Mouse (Mus musculus) midbrain, postnatal 0 days (tissue): ENCODE data around the gene Dip2b. TPM values are rescaled to one million over a fixed set of nuclear protein-coding genes. Genes with fewer than 3 reads are reported as not detected.

Source experiments
- ATAC-seq: fragments of 200-750 bp; cut with Nextera tagmentation; 2 replicates; pipeline ENCODE4 v1.8.0; 2017; ENCODE audit warnings: moderate number of reproducible peaks, mild to moderate bottlenecking, moderate TSS enrichment, moderate library complexity; ENCODE audit not compliant: low FRiP score
- DNase-seq: peaks from one replicate; pipeline ENCODE4 v3.0.0-alpha.2; 2015; ENCODE audit warnings: low spot score
- H3K27ac ChIP-seq: fragments of 300-500 bp; sonication (generic); 2 replicates; pipeline ENCODE4 v1.5.1; 2014; ENCODE audit warnings: low read depth, mild to moderate bottlenecking, low read length, mixed read lengths
- H3K27me3 ChIP-seq: fragments of 300-500 bp; sonication (generic); 2 replicates; pipeline ENCODE4 v1.6.1; 2014; ENCODE audit warnings: low read length, control low read depth, mixed read lengths; ENCODE audit not compliant: insufficient read depth
- H3K36me3 ChIP-seq: fragments of 300-500 bp; sonication (generic); 2 replicates; pipeline ENCODE4 v1.6.1; 2014; ENCODE audit warnings: low read length, control low read depth, mixed read lengths; ENCODE audit not compliant: insufficient read depth
- H3K4me1 ChIP-seq: fragments of 300-500 bp; sonication (generic); 2 replicates; pipeline ENCODE4 v1.6.1; 2014; ENCODE audit warnings: mild to moderate bottlenecking, control low read depth, antibody characterized with exemption, low read length, mixed read lengths; ENCODE audit not compliant: insufficient read depth
- H3K4me2 ChIP-seq: fragments of 300-500 bp; sonication (generic); 2 replicates; pipeline ENCODE4 v1.6.1; 2014; ENCODE audit warnings: low read depth, mild to moderate bottlenecking, low read length, mixed read lengths; ENCODE audit not compliant: poor library complexity, severe bottlenecking
- H3K4me3 ChIP-seq: fragments of 300-500 bp; sonication (generic); 2 replicates; pipeline ENCODE4 v1.5.1; 2014; ENCODE audit warnings: low read depth, mild to moderate bottlenecking, low read length, moderate library complexity
- H3K9ac ChIP-seq: fragments of 300-500 bp; sonication (generic); replicated peaks from 2 replicates; pipeline ENCODE4 v1.6.1; 2014; ENCODE audit warnings: mild to moderate bottlenecking, low read length, moderate library complexity, mixed read lengths; ENCODE audit not compliant: poor library complexity, severe bottlenecking
- H3K9me3 ChIP-seq: fragments of 300-500 bp; sonication (generic); 2 replicates; pipeline ENCODE4 v1.6.1; 2016; ENCODE audit warnings: low read length, control low read depth
- CTCF ChIP-seq: IDR thresholded peaks from 2 replicates; pipeline ENCODE4 v1.5.1; 2016; ENCODE audit warnings: antibody characterized with exemption, mild to moderate bottlenecking
- WGBS: fragments of 180-500 bp; shearing (Covaris S2); extraction: QIAGEN DNeasy Blood & Tissue Kit; methylation state at CpG from one replicate; pipeline ENCODE4 v1.1.7; 2014; 5-methylcytosine and 5-hydroxymethylcytosine counted together
- polyA plus RNA-seq: library from polyadenylated mRNA; unstranded; fragments of >200 nt; fragmentation: Nextera tagmentation; extraction: Ambion mirVana; gene quantifications from 2 replicates; pipeline ENCODE4 v1.2.1, GENCODE M21; 2015
- total RNA-seq: library from RNA; depleted of rRNA; stranded (reverse); fragments of >200 nt; gene quantifications from 2 replicates; pipeline ENCODE4 v1.2.3, GENCODE M21; 2014

Gene Dip2b
- total and polyA plus RNA-seq, 2 experiments from 2014 or later: 10.5 to 44.8 TPM

DNA sequence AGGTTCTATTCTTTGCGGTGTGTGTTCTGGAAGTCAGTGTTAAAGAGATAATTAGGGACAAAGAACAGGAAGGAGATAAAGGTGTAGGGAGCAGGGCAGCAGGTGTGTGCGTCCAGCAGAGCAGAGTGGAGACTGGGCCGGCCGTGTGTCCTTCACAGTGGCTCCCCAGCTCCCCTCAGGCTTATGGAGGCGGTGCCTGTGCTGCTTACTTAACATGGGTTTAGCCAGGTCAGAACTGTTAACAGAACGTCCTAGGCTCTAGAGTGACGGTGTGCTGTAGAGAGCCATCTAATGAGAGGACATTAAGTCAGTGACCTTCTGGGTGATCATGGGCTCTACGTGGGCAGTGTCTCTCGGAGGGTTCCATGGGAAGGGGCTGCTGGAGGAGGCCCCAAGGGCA lies 73.4 kb downstream of the Dip2b start:
- no peak overlapping the region for H3K27ac ChIP-seq
- H3K9ac ChIP-seq: no peak overlapping the region
- no peak for ATAC-seq
- no peaks in the 10 kb centered on the region for H3K9me3 ChIP-seq
- no peak for TF ChIP-seq CTCF
- no peaks in the 10 kb centered on the region for H3K27me3 ChIP-seq
- H3K4me2 ChIP-seq: no peak overlapping the region
- H3K4me3 ChIP-seq: no peak overlapping the region
- H3K36me3 ChIP-seq: peaks cover 3% of the 10 kb centered on the region; the same call in 1 of the 2 replicates
- no peak for DNase-seq
- WGBS: 77% methylated on average over 9 of the region's 9 CpGs
- no peaks in the 10 kb centered on the region for H3K4me1 ChIP-seq

DNA sequence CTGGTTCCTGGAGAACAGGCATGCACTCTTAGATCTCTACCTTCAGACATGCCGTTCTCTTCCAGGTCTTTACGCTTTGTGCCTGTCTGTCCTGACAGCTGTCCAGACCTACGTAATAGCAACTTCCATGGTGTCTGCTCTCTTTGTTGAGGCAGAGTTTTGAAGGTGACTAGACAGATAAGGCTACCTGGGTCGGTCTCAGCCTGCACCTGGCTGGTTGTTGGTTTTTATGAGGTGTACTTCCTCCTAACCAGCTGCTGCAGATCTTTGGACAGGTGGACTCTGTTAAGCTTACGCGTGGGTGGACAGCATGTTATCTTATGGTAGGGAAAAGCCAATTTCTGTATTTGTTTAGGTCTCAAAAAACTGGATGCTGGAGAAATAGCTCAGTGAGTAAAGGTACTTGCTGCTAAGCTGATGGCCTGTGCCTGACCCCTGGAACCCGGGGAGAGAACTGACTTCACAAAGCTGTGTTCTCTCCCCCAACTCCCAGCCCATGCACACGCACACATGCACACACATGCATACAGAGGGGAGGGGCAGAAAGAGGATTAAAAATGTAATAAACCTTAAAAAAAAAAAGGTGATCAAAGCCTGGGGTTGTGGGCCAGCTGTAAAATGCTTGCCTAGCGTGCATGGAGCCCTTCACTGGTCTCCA lies 74.0 kb downstream of the Dip2b start:
- no peak overlapping the region for H3K4me2 ChIP-seq
- no peak overlapping the region for H3K4me3 ChIP-seq
- H3K27ac ChIP-seq: no peak overlapping the region
- ATAC-seq (no peak), DNase-seq (no peak)
- no peak overlapping the region for H3K9ac ChIP-seq
- no peaks in the 10 kb centered on the region for H3K27me3 ChIP-seq
- no peaks in the 10 kb centered on the region for H3K4me1 ChIP-seq
- 85% methylated on average over 9 of the region's 9 CpGs for WGBS
- TF ChIP-seq CTCF: no peak
- no peaks in the 10 kb centered on the region for H3K9me3 ChIP-seq
- H3K36me3 ChIP-seq: peaks cover 3% of the 10 kb centered on the region; the same call in 1 of the 2 replicates

DNA sequence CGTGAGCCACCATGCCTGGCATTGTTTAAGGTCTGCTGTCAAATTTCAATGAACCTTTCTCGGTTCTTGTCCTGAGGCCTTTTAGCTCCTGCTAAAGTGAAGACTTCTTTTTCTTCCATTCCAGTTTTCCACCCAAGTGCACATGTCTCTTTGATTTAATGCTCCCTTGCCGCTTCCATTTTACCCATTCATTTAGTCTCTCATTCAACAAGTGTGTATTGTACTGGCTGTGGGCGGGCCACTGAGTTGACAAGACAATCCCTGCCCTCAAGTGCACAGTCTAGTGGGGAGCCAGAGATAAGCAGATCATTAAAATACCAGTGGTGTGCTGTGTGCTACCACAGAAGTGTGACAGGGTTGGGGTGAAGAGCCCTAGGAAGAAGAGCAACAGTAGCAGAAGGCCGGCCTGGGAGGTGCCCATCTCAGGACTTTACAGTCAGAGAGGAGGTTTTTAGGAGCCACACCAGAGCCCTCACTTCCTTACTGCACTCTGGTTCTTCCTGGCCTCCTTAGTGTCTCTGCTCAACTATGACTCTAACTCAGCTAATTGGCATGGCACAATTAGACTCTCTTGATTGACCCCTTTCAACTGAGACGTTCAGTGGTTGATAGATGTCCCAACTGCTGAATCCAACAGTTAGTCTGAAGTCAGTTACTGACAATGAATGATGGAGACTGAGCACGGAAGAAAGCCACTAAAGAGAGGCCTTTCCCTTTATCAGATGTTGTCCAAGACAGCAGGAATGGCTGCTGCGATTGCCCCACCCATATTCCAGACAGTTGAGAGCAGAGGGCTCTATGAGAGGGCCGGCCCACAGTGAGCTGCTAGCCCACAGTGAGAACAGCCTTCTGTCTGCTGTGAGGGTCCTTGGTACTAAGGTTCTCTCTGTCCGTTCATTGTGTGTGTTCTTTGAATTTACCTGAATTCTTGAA lies 75.1 kb downstream of the Dip2b start:
- H3K9ac ChIP-seq: no peak overlapping the region
- H3K9me3 ChIP-seq: no peaks in the 10 kb centered on the region
- peaks cover 3% of the 10 kb centered on the region; the same call in 1 of the 2 replicates for H3K36me3 ChIP-seq
- H3K4me1 ChIP-seq: no peaks in the 10 kb centered on the region
- H3K4me2 ChIP-seq: no peak overlapping the region
- no peaks in the 10 kb centered on the region for H3K27me3 ChIP-seq
- H3K4me3 ChIP-seq: no peak overlapping the region
- WGBS: 52% methylated on average over 10 of the region's 10 CpGs
- TF ChIP-seq CTCF: no peak
- ATAC-seq: no peak
- no peak overlapping the region for H3K27ac ChIP-seq
- DNase-seq: no peak

DNA sequence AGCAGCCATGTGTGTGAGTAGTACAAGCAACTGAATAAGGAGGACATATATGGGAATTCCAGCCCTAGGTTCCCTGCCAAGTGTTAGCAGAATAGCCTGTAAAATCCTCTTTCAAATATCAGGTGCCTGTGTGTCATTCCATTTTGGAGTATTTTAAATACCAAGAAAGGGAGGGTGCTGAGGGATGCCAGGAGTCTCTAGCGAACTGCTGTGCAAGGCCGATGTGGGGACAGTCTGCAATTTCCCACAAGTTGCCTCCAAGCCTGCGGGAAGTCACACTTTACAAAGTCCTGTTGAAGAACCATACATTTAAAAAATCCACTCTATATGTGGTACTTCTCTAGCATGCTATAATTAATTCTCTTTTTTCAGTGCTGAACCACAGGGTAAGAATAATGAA lies 77.0 kb downstream of the Dip2b start:
- WGBS: 83% methylated on average over 3 of the region's 3 CpGs
- Histone ChIP-seq H3K9ac (no peak overlapping the region), H3K4me2 (no peak overlapping the region), H3K9me3 (no peaks in the 10 kb centered on the region), H3K36me3 (peaks cover 3% of the 10 kb centered on the region; the same call in 1 of the 2 replicates), H3K4me1 (no peaks in the 10 kb centered on the region), H3K27ac (no peak overlapping the region), H3K27me3 (no peaks in the 10 kb centered on the region), H3K4me3 (no peak overlapping the region)
- TF ChIP-seq CTCF: no peak
- ATAC-seq (no peak), DNase-seq (no peak)

GRCm38 (mm10) chr15:100116325-100116724 lies 77.9 kb downstream of the Dip2b start:
- DNase-seq (no peak), ATAC-seq (no peak)
- no peak overlapping the region for H3K4me3 ChIP-seq
- H3K36me3 ChIP-seq: peaks cover 3% of the 10 kb centered on the region; the same call in 1 of the 2 replicates
- WGBS: 93% methylated on average over 13 of the region's 13 CpGs
- H3K9me3 ChIP-seq: no peaks in the 10 kb centered on the region
- H3K4me2 ChIP-seq: no peak overlapping the region
- no peak for TF ChIP-seq CTCF
- no peak overlapping the region for H3K27ac ChIP-seq
- no peaks in the 10 kb centered on the region for H3K27me3 ChIP-seq
- H3K9ac ChIP-seq: no peak overlapping the region
- no peaks in the 10 kb centered on the region for H3K4me1 ChIP-seq
